Mouse (Mus musculus): ENCODE results near the gene Bach2.

Gene Bach2

GRCm38 (mm10) chr4:32223563-32223962, 15.0 kb upstream of the Bach2 start:
- intact Hi-C loops (cut with DNase I): no loop called here

- intact Hi-C loops (cut with DNase I): no loop called here
Observed at GRCm38 (mm10) chr4:32225191-32225590, 13.4 kb upstream of the Bach2 start.

- intact Hi-C loops (cut with DNase I): no loop called here
Observed at GRCm38 (mm10) chr4:32227970-32228557, 10.5 kb upstream of the Bach2 start.

GRCm38 (mm10) chr4:32229266-32229665, 9.3 kb upstream of the Bach2 start:
- intact Hi-C loops (cut with DNase I): no loop called here

- intact Hi-C loops (cut with DNase I): no loop called here
Observed at GRCm38 (mm10) chr4:32231258-32232055, 7.1 kb upstream of the Bach2 start.

GRCm38 (mm10) chr4:32235920-32236705, 2.5 kb upstream of the Bach2 start:
- intact Hi-C loops (cut with DNase I): no loop called here

GRCm38 (mm10) chr4:32238921-32239748, 531 bp downstream of the Bach2 start:
- intact Hi-C loops (cut with DNase I): no loop called here

- intact Hi-C loops (cut with DNase I): loop anchor here (10.0 kb wide), 1 partner anchor 335 kb away; no protein-coding TSS in a partner anchor
Observed at GRCm38 (mm10) chr4:32239749-32240131, 1.1 kb downstream of the Bach2 start.

- intact Hi-C loops (cut with DNase I): loop anchor here (10.0 kb wide), 1 partner anchor 334 kb away; no protein-coding TSS in a partner anchor
Observed at GRCm38 (mm10) chr4:32240457-32241030, 1.9 kb downstream of the Bach2 start.

GRCm38 (mm10) chr4:32241351-32241980, 2.9 kb downstream of the Bach2 start:
- intact Hi-C loops (cut with DNase I): loop anchor here (10.0 kb wide), 1 partner anchor 333 kb away; no protein-coding TSS in a partner anchor

- intact Hi-C loops (cut with DNase I): loop anchor here (10.0 kb wide), 1 partner anchor 333 kb away; no protein-coding TSS in a partner anchor
Observed at GRCm38 (mm10) chr4:32242122-32242615, 3.6 kb downstream of the Bach2 start.

- intact Hi-C loops (cut with DNase I): loop anchor here (10.0 kb wide), 1 partner anchor 331 kb away; no protein-coding TSS in a partner anchor
Observed at GRCm38 (mm10) chr4:32243458-32243857, 4.9 kb downstream of the Bach2 start.

- intact Hi-C loops (cut with DNase I): loop anchor here (10.0 kb wide), 1 partner anchor 331 kb away; no protein-coding TSS in a partner anchor
Observed at GRCm38 (mm10) chr4:32244092-32244745, 5.6 kb downstream of the Bach2 start.

GRCm38 (mm10) chr4:32245586-32245985, 7.0 kb downstream of the Bach2 start:
- intact Hi-C loops (cut with DNase I): loop anchor here (5.0 to 10.0 kb wide), 2 partner anchors 292 to 329 kb away; no protein-coding TSS in a partner anchor

GRCm38 (mm10) chr4:32246020-32246419, 7.4 kb downstream of the Bach2 start:
- intact Hi-C loops (cut with DNase I): loop anchor here (5.0 to 10.0 kb wide), 2 partner anchors 291 to 329 kb away; no protein-coding TSS in a partner anchor

- intact Hi-C loops (cut with DNase I): loop anchor here (5.0 to 10.0 kb wide), 2 partner anchors 290 to 328 kb away; no protein-coding TSS in a partner anchor
Observed at GRCm38 (mm10) chr4:32246801-32247200, 8.2 kb downstream of the Bach2 start.

- intact Hi-C loops (cut with DNase I): loop anchor here (2.0 to 10.0 kb wide), 4 partner anchors 95 to 327 kb away; no protein-coding TSS in a partner anchor
Observed at GRCm38 (mm10) chr4:32247463-32248113, 9.0 kb downstream of the Bach2 start.

- intact Hi-C loops (cut with DNase I): loop anchor here (2.0 to 10.0 kb wide), 4 partner anchors 95 to 327 kb away; no protein-coding TSS in a partner anchor
Observed at GRCm38 (mm10) chr4:32248236-32248635, 9.6 kb downstream of the Bach2 start.

Measured in adrenal gland (tissue).